Mouse (Mus musculus): Measurements from ENCODE around the gene Gm20547.

GRCm38 (mm10) chr17:34883332-34883731 lies 1.5 kb upstream of the Gm20547 start:
- TF ChIP-seq POLR2A (IDR thresholded peaks at IDR 0.05; ENCODE audit: low read depth, low read length), result no peak
- TF ChIP-seq CTCF (IDR thresholded peaks at IDR 0.05; ENCODE audit: borderline replicate concordance, insufficient read depth, low read length), result peak; percentile 18; the same call in 1 of the 2 replicates

Data from embryonic fibroblast, embryonic 13.5 days (primary cell).